Mouse (Mus musculus): ENCODE results near the gene Gns. TPM values are rescaled to one million over a fixed set of nuclear protein-coding genes. Genes with fewer than 3 reads are reported as not detected.

Gene Gns
- polyA plus RNA-seq, 2 experiments: 7.3 to 12.2 TPM

GRCm38 (mm10) chr10:121340754-121341593 is 23.9 kb upstream of the Gns start:
- no peak for DNase-seq (ENCODE audit: low read depth in 3 of 3, low spot score in 3 of 3)
- H3K4me1 ChIP-seq (replicated peaks; ENCODE audit: control insufficient read depth in 2 of 2, insufficient read depth in 2 of 2, low read length in 1 of 2): no peaks in the 10 kb centered on the region
- H3K4me3 ChIP-seq (ENCODE audit: insufficient read depth in 1 of 2, low read depth in 2 of 2, low read length in 2 of 2): no peak overlapping the region
- no peaks in the 10 kb centered on the region for H3K9me3 ChIP-seq (ENCODE audit: control insufficient read depth, low read length)
- TF ChIP-seq CTCF (IDR thresholded peaks at IDR 0.05; ENCODE audit: low read depth) (no peak), EP300 (IDR thresholded peaks at IDR 0.05; ENCODE audit: low read depth) (no peak)
- no peaks in the 10 kb centered on the region for H3K36me3 ChIP-seq (replicated peaks; ENCODE audit: control insufficient read depth, insufficient read depth, low read depth)
- 68% methylated on average over 11 of the region's 11 CpGs for WGBS (ENCODE audit: insufficient replicate concordance)
- no peak for ATAC-seq (ENCODE audit: insufficient read depth)
- no peak overlapping the region for H3K4me2 ChIP-seq (ENCODE audit: low read depth)
- H3K9ac ChIP-seq (replicated peaks): no peak overlapping the region
- H3K27ac ChIP-seq: no peak overlapping the region
- H3K27me3 ChIP-seq (ENCODE audit: control insufficient read depth, insufficient read depth, low read length): no peaks in the 10 kb centered on the region

GRCm38 (mm10) chr10:121342260-121342659 is 22.6 kb upstream of the Gns start:
- TF ChIP-seq EP300 (IDR thresholded peaks at IDR 0.05; ENCODE audit: low read depth) (no peak), CTCF (IDR thresholded peaks at IDR 0.05; ENCODE audit: low read depth) (no peak)
- Histone ChIP-seq H3K9me3 (ENCODE audit: control insufficient read depth, low read length) (no peaks in the 10 kb centered on the region), H3K27ac (no peak overlapping the region), H3K4me2 (ENCODE audit: low read depth) (no peak overlapping the region), H3K4me3 (ENCODE audit: insufficient read depth in 1 of 2, low read depth in 2 of 2, low read length in 2 of 2) (no peak overlapping the region), H3K4me1 (replicated peaks; ENCODE audit: control insufficient read depth in 2 of 2, insufficient read depth in 2 of 2, low read length in 1 of 2) (no peaks in the 10 kb centered on the region), H3K27me3 (ENCODE audit: control insufficient read depth, insufficient read depth, low read length) (no peaks in the 10 kb centered on the region), H3K36me3 (replicated peaks; ENCODE audit: control insufficient read depth, insufficient read depth, low read depth) (no peaks in the 10 kb centered on the region), H3K9ac (replicated peaks) (no peak overlapping the region)
- WGBS (ENCODE audit: insufficient replicate concordance): 81% methylated on average over 10 of the region's 10 CpGs
- DNase-seq (ENCODE audit: low read depth in 3 of 3, low spot score in 3 of 3) (no peak), ATAC-seq (ENCODE audit: insufficient read depth) (no peak)

- no peaks in the 10 kb centered on the region; the same call in 1 of the 2 replicates for H3K27me3 ChIP-seq (ENCODE audit: control insufficient read depth, insufficient read depth, low read length)
- H3K9ac ChIP-seq (replicated peaks): no peak overlapping the region
- no peaks in the 10 kb centered on the region for H3K4me1 ChIP-seq (replicated peaks; ENCODE audit: control insufficient read depth in 2 of 2, insufficient read depth in 2 of 2, low read length in 1 of 2)
- no peak overlapping the region for H3K27ac ChIP-seq
- TF ChIP-seq CTCF (IDR thresholded peaks at IDR 0.05; ENCODE audit: low read depth): no peak
- no peak for TF ChIP-seq EP300 (IDR thresholded peaks at IDR 0.05; ENCODE audit: low read depth)
- WGBS (ENCODE audit: insufficient replicate concordance): 23% methylated on average over 6 of the region's 6 CpGs
- DNase-seq (ENCODE audit: low read depth in 3 of 3, low spot score in 3 of 3): no peak
- H3K4me3 ChIP-seq (ENCODE audit: insufficient read depth in 1 of 2, low read depth in 2 of 2, low read length in 2 of 2): no peak overlapping the region
- no peaks in the 10 kb centered on the region for H3K36me3 ChIP-seq (replicated peaks; ENCODE audit: control insufficient read depth, insufficient read depth, low read depth)
- no peak overlapping the region for H3K4me2 ChIP-seq (ENCODE audit: low read depth)
- no peaks in the 10 kb centered on the region for H3K9me3 ChIP-seq (ENCODE audit: control insufficient read depth, low read length)
- ATAC-seq (ENCODE audit: insufficient read depth): no peak
These were observed 21.0 kb upstream of the Gns start for GRCm38 (mm10) chr10:121343867-121344266.

- TF ChIP-seq EP300 (IDR thresholded peaks at IDR 0.05; ENCODE audit: low read depth): no peak
- no peak for TF ChIP-seq CTCF (IDR thresholded peaks at IDR 0.05; ENCODE audit: low read depth)
- WGBS (ENCODE audit: insufficient replicate concordance): 39% methylated on average over 5 of the region's 5 CpGs
- no peak overlapping the region for H3K4me2 ChIP-seq (ENCODE audit: low read depth)
- DNase-seq (ENCODE audit: low read depth in 3 of 3, low spot score in 3 of 3): no peak
- no peak overlapping the region for H3K4me3 ChIP-seq (ENCODE audit: insufficient read depth in 1 of 2, low read depth in 2 of 2, low read length in 2 of 2)
- H3K27ac ChIP-seq: no peak overlapping the region
- peaks cover 37% of the 10 kb centered on the region for H3K27me3 ChIP-seq (ENCODE audit: control insufficient read depth, insufficient read depth, low read length)
- no peak for ATAC-seq (ENCODE audit: insufficient read depth)
- no peak overlapping the region for H3K9ac ChIP-seq (replicated peaks)
- no peaks in the 10 kb centered on the region for H3K9me3 ChIP-seq (ENCODE audit: control insufficient read depth, low read length)
- no peaks in the 10 kb centered on the region for H3K36me3 ChIP-seq (replicated peaks; ENCODE audit: control insufficient read depth, insufficient read depth, low read depth)
- H3K4me1 ChIP-seq (replicated peaks; ENCODE audit: control insufficient read depth in 2 of 2, insufficient read depth in 2 of 2, low read length in 1 of 2): no peaks in the 10 kb centered on the region
These were observed 15.6 kb upstream of the Gns start for GRCm38 (mm10) chr10:121349244-121349643.

GRCm38 (mm10) chr10:121350357-121351065 is 14.4 kb upstream of the Gns start:
- DNase-seq (ENCODE audit: low read depth in 3 of 3, low spot score in 3 of 3) (no peak), ATAC-seq (ENCODE audit: insufficient read depth) (no peak)
- no peak for TF ChIP-seq CTCF (IDR thresholded peaks at IDR 0.05; ENCODE audit: low read depth)
- TF ChIP-seq EP300 (IDR thresholded peaks at IDR 0.05; ENCODE audit: low read depth): no peak
- Histone ChIP-seq H3K4me2 (ENCODE audit: low read depth) (peak overlapping the region; percentile 63), H3K4me1 (replicated peaks; ENCODE audit: control insufficient read depth in 2 of 2, insufficient read depth in 2 of 2, low read length in 1 of 2) (no peaks in the 10 kb centered on the region), H3K9me3 (ENCODE audit: control insufficient read depth, low read length) (no peaks in the 10 kb centered on the region), H3K27ac (no peak overlapping the region), H3K36me3 (replicated peaks; ENCODE audit: control insufficient read depth, insufficient read depth, low read depth) (no peaks in the 10 kb centered on the region), H3K4me3 (ENCODE audit: insufficient read depth in 1 of 2, low read depth in 2 of 2, low read length in 2 of 2) (peak overlapping the region; percentile 14 to 52), H3K9ac (replicated peaks) (no peak overlapping the region), H3K27me3 (ENCODE audit: control insufficient read depth, insufficient read depth, low read length) (peaks cover 37% of the 10 kb centered on the region)
- 4% methylated on average over 35 of the region's 35 CpGs for WGBS (ENCODE audit: insufficient replicate concordance)

Data from liver, embryonic 14.5 days (tissue).